26 mouse cellular contexts compared by ENCODE assay signal in genomic region chr7:65472048-65472447, GRCm38 (mm10).
"Had no signal": no experiment of that assay in that cellular context is flagged by ENCODE, and none has a peak within 500 bp of the region (broad histone marks: within the 10 kb centered on the region; RNA-seq: fewer than 3 reads in every experiment).

No protein-coding gene starts in this region.

- H3K27me3 ChIP-seq: heart, embryonic 15.5 days; hindbrain, embryonic 13.5 days; hindbrain, embryonic 15.5 days; limb, embryonic 13.5 days; limb, embryonic 15.5 days; liver, embryonic 15.5 days had no signal

- H3K9me3 ChIP-seq: heart, embryonic 10.5 days; heart, embryonic 15.5 days; hindbrain, embryonic 13.5 days; hindbrain, embryonic 15.5 days; kidney, embryonic 15.5 days; limb, embryonic 13.5 days; limb, embryonic 15.5 days; liver, embryonic 13.5 days; liver, embryonic 15.5 days had no signal

- DNase-seq: forebrain, postnatal 0 days; gastrocnemius, postnatal 14 days; gastrocnemius, postnatal 36 days; heart, adult 2 months; heart, postnatal 36 days; kidney, adult 11 months; kidney, adult 2 months; kidney, adult 9 months; kidney, postnatal 14 days; kidney, postnatal 36 days; layer of hippocampus, adult 9-11 months; layer of hippocampus, postnatal 36 days; left cerebral cortex, postnatal 4 days; liver, embryonic 13.5 days had no signal

- H3K4me2 ChIP-seq: heart, embryonic 15.5 days; hindbrain, embryonic 13.5 days; hindbrain, embryonic 15.5 days; kidney, embryonic 15.5 days; limb, embryonic 13.5 days; limb, embryonic 15.5 days; liver, embryonic 11.5 days; liver, embryonic 13.5 days; liver, embryonic 15.5 days had no signal

- H3K27ac ChIP-seq: heart, adult 2 months; heart, embryonic 10.5 days; heart, embryonic 15.5 days; hindbrain, embryonic 13.5 days; hindbrain, embryonic 15.5 days; hindbrain, postnatal 0 days; kidney, embryonic 15.5 days; kidney, postnatal 0 days; limb, embryonic 13.5 days; limb, embryonic 15.5 days; liver, embryonic 13.5 days; liver, embryonic 15.5 days had no signal

- ATAC-seq: forebrain, postnatal 0 days; hindbrain, postnatal 0 days; intestine, embryonic 16.5 days had no signal

- H3K4me3 ChIP-seq: heart, adult 2 months; heart, embryonic 10.5 days; heart, embryonic 15.5 days; hindbrain, embryonic 13.5 days; hindbrain, embryonic 15.5 days; kidney, embryonic 15.5 days; limb, embryonic 13.5 days; limb, embryonic 15.5 days; liver, embryonic 13.5 days; liver, embryonic 15.5 days had no signal

- H3K9ac ChIP-seq: forebrain, postnatal 0 days; heart, embryonic 15.5 days; hindbrain, embryonic 13.5 days; hindbrain, embryonic 15.5 days; kidney, embryonic 15.5 days; limb, embryonic 13.5 days; limb, embryonic 15.5 days; liver, embryonic 13.5 days; liver, embryonic 15.5 days had no signal

- H3K36me3 ChIP-seq: heart, embryonic 10.5 days; heart, embryonic 15.5 days; hindbrain, embryonic 13.5 days; hindbrain, embryonic 15.5 days; kidney, embryonic 15.5 days; limb, embryonic 13.5 days; limb, embryonic 15.5 days; liver, embryonic 13.5 days; liver, embryonic 15.5 days had no signal
